Mouse (Mus musculus): ENCODE results near the gene Prss48.

The Prss48 gene

GRCm38 (mm10) chr3:85952696-85953283, 49.5 kb downstream of the Prss48 start:
- in situ Hi-C loops (cut with MboI; ENCODE audit: low sequenced_read_pairs): no loop called here

GRCm38 (mm10) chr3:85950914-85951313, 51.4 kb downstream of the Prss48 start:
- in situ Hi-C loops (cut with MboI; ENCODE audit: low sequenced_read_pairs): no loop called here

Data from CH12F3 (cell line).